Mouse (Mus musculus) hindbrain, postnatal 0 days (tissue): ENCODE measurements at regions not wholly inside any gene's neighbourhood (a gene's known extent, or its start where the extent isn't known, plus 50 kb on each side); places are given as distances from the start of the nearest gene placed in this dataset.
A peak's percentile ranks its signal among the peaks of the same experiment; 100 is the strongest.

ENCODE experiments used
- ATAC-seq: fragments of 200-750 bp; cut with Nextera tagmentation; 2 replicates; pipeline ENCODE4 v1.8.0; 2017; ENCODE audit warnings: mild to moderate bottlenecking, moderate TSS enrichment, moderate library complexity
- DNase-seq: peaks from one replicate; pipeline ENCODE4 v3.0.0-alpha.2; 2015; ENCODE audit warnings: low spot score
- H3K27ac ChIP-seq: fragments of 300-500 bp; sonication (generic); 2 replicates; pipeline ENCODE4 v1.5.1; 2014; ENCODE audit warnings: mild to moderate bottlenecking
- H3K27me3 ChIP-seq: fragments of 300-500 bp; sonication (generic); 2 replicates; pipeline ENCODE4 v1.6.1; 2014; ENCODE audit warnings: low read length, mixed read lengths; ENCODE audit not compliant: insufficient read depth
- H3K36me3 ChIP-seq: fragments of 300-500 bp; sonication (generic); 2 replicates; pipeline ENCODE4 v1.6.1; 2014; ENCODE audit warnings: low read length, mixed read lengths; ENCODE audit not compliant: insufficient read depth
- H3K4me1 ChIP-seq: fragments of 300-500 bp; sonication (generic); 2 replicates; pipeline ENCODE4 v1.6.1; 2014; ENCODE audit warnings: antibody characterized with exemption, low read length, mixed read lengths; ENCODE audit not compliant: insufficient read depth
- H3K4me2 ChIP-seq: fragments of 300-500 bp; sonication (generic); 2 replicates; pipeline ENCODE4 v1.6.1; 2014; ENCODE audit warnings: low read depth, mild to moderate bottlenecking, low read length, moderate library complexity, mixed read lengths
- H3K4me3 ChIP-seq: fragments of 300-500 bp; sonication (generic); 2 replicates; pipeline ENCODE4 v1.5.1; 2014; ENCODE audit warnings: low read length
- H3K9ac ChIP-seq: fragments of 300-500 bp; sonication (generic); replicated peaks from 2 replicates; pipeline ENCODE4 v1.6.1; 2014; ENCODE audit warnings: mild to moderate bottlenecking, low read length, moderate library complexity, mixed read lengths
- H3K9me3 ChIP-seq: fragments of 300-500 bp; sonication (generic); 2 replicates; pipeline ENCODE4 v1.6.1; 2016; ENCODE audit warnings: low read length, mixed read lengths
- CTCF ChIP-seq: IDR thresholded peaks from 2 replicates; pipeline ENCODE4 v1.5.1; 2016; ENCODE audit warnings: antibody characterized with exemption, control low read depth, low read depth
- WGBS: fragments of 180-500 bp; shearing (Covaris S2); extraction: QIAGEN DNeasy Blood & Tissue Kit; methylation state at CpG from one replicate; pipeline ENCODE4 v1.1.7; 2014; 5-methylcytosine and 5-hydroxymethylcytosine counted together

DNA sequence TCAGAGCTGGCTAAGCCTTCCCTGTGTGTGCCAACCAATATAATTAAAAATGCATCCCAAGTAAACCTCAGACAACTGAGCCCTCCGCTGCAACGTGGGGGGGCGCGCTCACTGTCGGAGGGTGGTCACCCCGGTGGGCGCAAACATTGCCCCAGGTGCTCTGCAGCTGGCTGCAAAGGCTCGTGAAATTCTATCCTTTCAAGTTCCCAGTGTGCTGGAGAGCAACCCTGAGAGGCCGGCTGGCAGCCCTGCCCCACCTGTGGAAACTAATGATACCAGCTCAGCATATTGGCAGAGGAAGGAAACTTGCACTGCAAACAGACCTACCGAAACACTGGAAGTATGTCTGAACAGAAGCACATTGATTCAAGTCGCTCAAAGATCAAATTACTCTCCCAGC is 249.4 kb upstream of the Rgma start:
- H3K27me3 ChIP-seq = no peaks in the 10 kb centered on the region
- TF ChIP-seq CTCF = no peak
- 18% methylated on average over 11 of the region's 11 CpGs for WGBS
- H3K9ac ChIP-seq = no peak overlapping the region
- H3K4me1 ChIP-seq = 0 out of 2 replicates have a peak, but pooled peaks cover 4% of the 10 kb centered on the region
- ATAC-seq (no peak), DNase-seq (no peak)
- no peak overlapping the region for H3K4me3 ChIP-seq
- no peaks in the 10 kb centered on the region for H3K36me3 ChIP-seq
- H3K9me3 ChIP-seq = no peaks in the 10 kb centered on the region
- H3K4me2 ChIP-seq = no peak overlapping the region
- H3K27ac ChIP-seq = no peak overlapping the region

GRCm38 (mm10) chr7:73135786-73136185 is 239.5 kb upstream of the Rgma start:
- no peak for ATAC-seq
- Histone ChIP-seq H3K4me3 (no peak overlapping the region), H3K27ac (no peak overlapping the region), H3K9me3 (no peaks in the 10 kb centered on the region), H3K36me3 (no peaks in the 10 kb centered on the region), H3K4me1 (no peaks in the 10 kb centered on the region), H3K4me2 (no peak overlapping the region), H3K9ac (no peak overlapping the region), H3K27me3 (no peaks in the 10 kb centered on the region)
- TF ChIP-seq CTCF = no peak
- no peak for DNase-seq
- WGBS = 71% methylated on average over 6 of the region's 6 CpGs

DNA sequence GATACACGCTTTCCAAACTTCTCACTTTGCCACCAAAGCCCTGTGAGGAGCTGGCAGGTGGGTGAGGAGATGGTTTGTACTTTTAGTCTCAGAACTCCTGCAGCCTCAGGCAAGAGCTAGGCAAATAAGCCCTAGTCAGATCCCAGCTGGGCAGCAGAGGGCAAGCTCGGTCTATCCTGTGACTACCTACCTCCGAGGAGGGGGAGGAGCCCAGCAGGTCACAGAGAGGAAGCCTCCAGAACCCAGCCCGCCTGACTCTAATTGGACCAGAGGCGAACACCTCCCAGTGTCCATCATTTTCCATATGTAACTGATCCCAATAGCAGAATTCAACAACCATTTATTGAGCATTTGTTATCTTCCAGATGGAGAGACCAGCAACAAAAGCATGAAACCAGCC is 237.0 kb upstream of the Rgma start:
- 29% methylated on average over 5 of the region's 5 CpGs for WGBS
- DNase-seq (no peak), ATAC-seq (no peak)
- H3K36me3 ChIP-seq = no peaks in the 10 kb centered on the region
- H3K27ac ChIP-seq = no peak overlapping the region
- H3K4me2 ChIP-seq = no peak overlapping the region
- no peak overlapping the region for H3K4me3 ChIP-seq
- H3K4me1 ChIP-seq = no peaks in the 10 kb centered on the region
- H3K9ac ChIP-seq = no peak overlapping the region
- H3K27me3 ChIP-seq = no peaks in the 10 kb centered on the region
- no peaks in the 10 kb centered on the region for H3K9me3 ChIP-seq
- 0 out of 2 replicates have a peak, but pooled peaks have one; percentile 7 for TF ChIP-seq CTCF

DNA sequence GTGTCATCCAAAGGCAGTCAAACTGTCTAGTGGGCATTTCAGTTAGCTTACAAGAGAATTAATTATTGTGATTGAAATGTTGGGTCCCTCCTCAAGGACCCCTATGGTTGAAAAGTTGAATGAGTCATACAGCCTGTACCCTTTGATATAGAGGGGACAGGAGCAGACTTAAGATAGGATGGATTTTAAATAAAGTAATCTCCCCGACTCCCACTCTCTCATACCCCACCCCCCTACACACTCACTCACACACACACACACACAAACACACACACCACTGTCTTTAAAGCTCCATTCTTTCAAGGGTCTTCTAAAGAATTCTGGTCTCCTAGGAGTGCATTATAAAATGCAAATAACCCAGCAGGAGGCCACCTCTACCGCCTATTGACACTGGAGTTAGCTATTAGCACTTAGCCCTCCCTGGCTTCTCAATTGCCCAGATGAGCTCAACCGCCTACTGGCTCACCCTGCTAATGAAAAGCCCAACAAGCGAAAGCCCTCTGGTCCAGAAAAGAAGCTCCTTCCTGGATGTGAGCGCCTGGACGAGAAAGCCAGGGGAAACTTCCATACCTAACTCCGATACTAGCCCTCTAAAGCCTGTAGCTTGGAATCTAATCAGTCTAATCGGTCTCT is 236.3 kb upstream of the Rgma start:
- Histone ChIP-seq H3K27ac (no peak overlapping the region), H3K9me3 (no peaks in the 10 kb centered on the region), H3K4me3 (no peak overlapping the region), H3K27me3 (no peaks in the 10 kb centered on the region), H3K4me2 (no peak overlapping the region), H3K9ac (no peak overlapping the region), H3K4me1 (no peaks in the 10 kb centered on the region), H3K36me3 (no peaks in the 10 kb centered on the region)
- TF ChIP-seq CTCF = no peak
- DNase-seq (no peak), ATAC-seq (no peak)
- WGBS = 17% methylated on average over 8 of the region's 8 CpGs

- H3K36me3 ChIP-seq = no peaks in the 10 kb centered on the region
- H3K27ac ChIP-seq = no peak overlapping the region
- no peak for ATAC-seq
- H3K9ac ChIP-seq = no peak overlapping the region
- WGBS = 40% methylated on average over 6 of the region's 6 CpGs
- TF ChIP-seq CTCF = no peak
- H3K4me1 ChIP-seq = no peaks in the 10 kb centered on the region
- no peak overlapping the region for H3K4me3 ChIP-seq
- H3K4me2 ChIP-seq = no peak overlapping the region
- H3K27me3 ChIP-seq = no peaks in the 10 kb centered on the region
- H3K9me3 ChIP-seq = no peaks in the 10 kb centered on the region
- no peak for DNase-seq
Observed at GRCm38 (mm10) chr7:73139901-73140300, 235.4 kb upstream of the Rgma start.

DNA sequence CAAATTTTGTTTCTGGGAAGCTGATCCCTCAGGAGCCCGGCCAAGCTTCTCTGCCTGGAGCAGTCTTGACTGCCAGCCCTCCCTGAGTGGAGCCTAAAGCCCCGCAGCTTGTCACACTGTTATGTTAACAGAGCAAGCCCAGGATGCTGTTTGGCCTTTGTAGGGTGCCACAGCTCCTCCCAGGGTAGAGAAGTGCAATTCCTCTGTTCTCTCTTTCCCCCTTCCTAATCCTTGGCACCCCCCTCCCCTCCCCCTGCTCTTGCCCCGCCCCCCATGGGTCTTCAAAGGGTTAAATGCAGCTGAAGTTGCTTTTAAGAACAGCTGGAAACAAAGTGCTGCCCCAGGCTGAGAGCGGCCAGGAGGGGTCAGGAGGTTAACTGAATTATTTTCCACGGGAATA is 234.1 kb upstream of the Rgma start:
- Histone ChIP-seq H3K36me3 (no peaks in the 10 kb centered on the region), H3K9ac (no peak overlapping the region), H3K4me2 (no peak overlapping the region), H3K4me1 (no peaks in the 10 kb centered on the region; the same call in 1 of the 2 replicates), H3K4me3 (no peak overlapping the region), H3K27me3 (no peaks in the 10 kb centered on the region), H3K9me3 (no peaks in the 10 kb centered on the region), H3K27ac (no peak overlapping the region)
- TF ChIP-seq CTCF = no peak
- no peak for ATAC-seq
- DNase-seq = no peak
- 7% methylated on average over 5 of the region's 5 CpGs for whole genome bisulfite sequencing

DNA sequence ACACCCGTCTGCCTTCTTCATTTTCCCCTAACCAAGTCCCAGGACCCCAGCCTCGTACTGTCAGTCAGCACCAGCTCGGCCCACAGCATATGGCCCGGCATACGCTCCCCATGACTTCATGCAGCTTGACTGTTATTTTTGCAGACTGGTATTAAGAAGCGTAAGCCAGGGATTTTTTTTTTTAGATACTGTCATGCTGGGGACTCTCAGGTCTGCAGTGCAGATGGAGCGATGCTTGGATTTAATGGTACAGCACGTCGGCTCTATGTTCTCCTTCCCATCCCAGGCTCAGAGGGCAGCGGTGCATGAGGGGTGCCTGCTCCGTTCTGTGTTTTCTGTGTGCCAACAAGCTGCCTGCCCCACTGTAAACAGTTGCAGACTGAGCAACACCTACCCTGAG is 231.4 kb upstream of the Rgma start:
- peak; percentile 31; the same call in 1 of the 2 replicates for ATAC-seq
- WGBS = 47% methylated on average over 11 of the region's 11 CpGs
- H3K4me2 ChIP-seq = no peak overlapping the region
- H3K36me3 ChIP-seq = no peaks in the 10 kb centered on the region
- no peak for TF ChIP-seq CTCF
- DNase-seq = no peak
- no peaks in the 10 kb centered on the region for H3K9me3 ChIP-seq
- no peaks in the 10 kb centered on the region for H3K27me3 ChIP-seq
- no peaks in the 10 kb centered on the region; the same call in 1 of the 2 replicates for H3K4me1 ChIP-seq
- no peak overlapping the region for H3K4me3 ChIP-seq
- H3K27ac ChIP-seq = no peak overlapping the region
- no peak overlapping the region for H3K9ac ChIP-seq
